Mouse (Mus musculus) WW6 (cell line): ENCODE results near the gene Rtn4ip1.
"Not testable (repeated sequence)": the region's sequence is repeated elsewhere in the genome, so short reads cannot be mapped to it uniquely, and the experiment has no call there.

Experiments used
- DNase-seq: peaks from one replicate; pipeline ENCODE4 v3.0.0-alpha.2; 2013; ENCODE audit warnings: low read depth, low spot score

Gene Rtn4ip1

DNA sequence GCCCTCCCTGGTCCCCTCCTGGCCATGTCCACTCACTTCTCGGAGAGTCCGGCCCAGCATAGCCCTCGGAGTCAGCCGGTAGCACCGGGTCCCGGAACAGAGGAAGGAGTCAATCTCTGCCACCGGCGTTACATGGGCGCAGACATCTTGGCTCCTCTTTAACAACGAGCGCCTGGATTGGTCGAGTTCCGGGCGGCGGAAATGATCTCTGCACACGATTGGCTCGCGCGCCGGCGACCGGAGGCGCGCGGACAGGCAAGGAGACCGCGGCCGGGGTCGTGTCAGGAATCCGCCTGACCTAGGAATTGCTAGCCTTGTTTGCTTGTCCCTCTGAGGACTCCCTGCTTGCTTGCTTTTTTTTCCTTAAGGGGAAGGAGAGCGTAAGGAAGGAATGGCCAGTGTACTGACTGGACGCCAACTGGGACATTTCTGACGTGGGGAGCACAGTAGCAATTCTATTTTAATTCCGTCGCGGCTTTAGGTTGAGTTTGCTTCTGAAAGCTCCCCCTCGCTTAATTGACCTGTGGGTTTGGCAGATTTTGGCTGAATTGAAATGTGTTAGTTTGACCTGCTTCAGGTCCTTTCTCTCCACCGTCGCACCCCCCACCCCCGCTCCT is at the start of gene Rtn4ip1, which contains the start of gene Qrsl1:
Gene Rtn4ip1 (plus strand): TSS at position 230 of the 617 bp plus-strand sequence.
Gene Qrsl1 (minus strand): TSS at position 168 of the 617 bp plus-strand sequence.
- peak; percentile 76 for DNase-seq

DNA sequence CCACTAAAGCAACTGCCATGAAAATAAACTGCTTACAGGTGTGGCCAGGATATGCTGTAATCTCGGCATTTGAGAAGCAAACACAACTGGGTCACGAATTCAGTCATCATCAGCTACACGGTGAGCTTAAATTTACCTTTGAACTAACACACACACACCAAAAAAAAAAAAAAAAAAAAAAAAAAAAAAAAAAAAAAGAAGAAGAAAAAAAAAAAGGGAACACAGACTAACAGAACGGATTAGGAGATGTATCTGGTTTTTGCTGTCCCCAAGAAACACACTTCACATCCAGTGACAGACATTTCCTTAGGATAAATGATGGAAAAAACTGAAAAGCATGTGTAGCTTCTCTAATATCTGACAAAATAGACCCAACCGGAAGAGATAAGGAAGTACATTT is 49.7 kb upstream of the Rtn4ip1 start:
- DNase-seq: no peak

DNA sequence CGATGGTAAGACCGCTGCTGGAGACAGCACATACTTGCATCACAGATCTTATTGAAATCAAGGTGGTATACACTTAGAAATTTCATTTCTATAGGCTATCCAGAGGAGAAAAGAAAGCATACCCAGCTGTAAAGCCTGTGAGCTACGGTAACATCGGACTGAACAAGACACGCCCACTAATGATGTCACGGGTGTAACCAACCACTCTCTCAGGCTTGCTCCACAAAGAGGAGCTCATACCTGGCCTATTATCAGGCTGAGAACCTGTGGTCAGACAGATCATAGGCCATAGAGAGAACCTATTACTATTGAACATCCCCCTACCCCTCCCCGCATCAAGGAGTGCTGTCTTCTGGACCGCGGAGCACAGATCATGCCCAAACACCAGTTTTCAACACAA is 45.7 kb upstream of the Rtn4ip1 start:
- no peak for DNase-seq

GRCm38 (mm10) chr10:43856351-43856750 is 45.3 kb upstream of the Rtn4ip1 start:
- no peak for DNase-seq

- peak; percentile 31 for DNase-seq
Observed at GRCm38 (mm10) chr10:43870752-43871151, 30.9 kb upstream of the Rtn4ip1 start.

- DNase-seq: no peak
Observed at GRCm38 (mm10) chr10:43871458-43871857, 30.1 kb upstream of the Rtn4ip1 start.

DNA sequence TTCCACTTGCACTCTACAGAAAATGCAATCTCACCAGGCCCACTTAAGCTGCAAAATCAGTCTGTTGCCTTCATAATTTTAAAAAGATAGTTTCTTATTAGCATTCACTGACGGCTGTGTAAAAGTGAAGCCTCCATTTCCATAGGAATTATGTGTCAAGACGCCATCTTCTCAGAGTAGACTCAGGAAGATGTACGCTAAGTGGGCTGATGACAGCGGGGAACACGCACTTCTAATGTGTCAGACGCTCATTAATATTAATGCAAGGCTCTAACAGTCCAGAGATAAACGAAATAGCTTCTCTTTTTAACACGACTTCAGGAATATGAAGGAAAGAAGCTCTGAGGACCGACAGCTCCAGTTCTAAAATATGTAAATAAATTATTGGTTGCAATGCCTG is 13.9 kb upstream of the Rtn4ip1 start:
- no peak for DNase-seq

GRCm38 (mm10) chr10:43888976-43889375 is 12.6 kb upstream of the Rtn4ip1 start:
- no peak for DNase-seq

- DNase-seq: no peak
Observed at GRCm38 (mm10) chr10:43892971-43893370, 8.6 kb upstream of the Rtn4ip1 start.

DNA sequence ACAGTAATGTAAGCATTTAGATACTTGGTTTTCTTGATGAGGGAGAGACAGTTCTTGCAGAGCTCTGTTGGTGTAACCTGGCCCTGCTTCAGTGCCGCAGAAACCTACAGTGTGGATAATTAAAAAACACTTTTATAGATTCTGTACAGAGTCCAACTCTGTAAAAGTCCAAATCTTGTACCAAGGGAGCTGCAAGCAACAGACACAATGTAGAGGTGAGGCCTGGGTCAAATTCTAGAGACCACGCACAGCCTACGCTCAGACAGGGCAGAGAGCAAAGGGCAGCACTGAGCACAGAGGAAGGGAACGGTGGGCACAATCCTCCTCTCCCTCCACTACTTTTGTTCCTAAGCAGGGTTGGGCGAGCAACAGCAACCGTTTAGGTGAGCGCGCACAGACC is 5.5 kb upstream of the Rtn4ip1 start:
- no peak for DNase-seq

DNA sequence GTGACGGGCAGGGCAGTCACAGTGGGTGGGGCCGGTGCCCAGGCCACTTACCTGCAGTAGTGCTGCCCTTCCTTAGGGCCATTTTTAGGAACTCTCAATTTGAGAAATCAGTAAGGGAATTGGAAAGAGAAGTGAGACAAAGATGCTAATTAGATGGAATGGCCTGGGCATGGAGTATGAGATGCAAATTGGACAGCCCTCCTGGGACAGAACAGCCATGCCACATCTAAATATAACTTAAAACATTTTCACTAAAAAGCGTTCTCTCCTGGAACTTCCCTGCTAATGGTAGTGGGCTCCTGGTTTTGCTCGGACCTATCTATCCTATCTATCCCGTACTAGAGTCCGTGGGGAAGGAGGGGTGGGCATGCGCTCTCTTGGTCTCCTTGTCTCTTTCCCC is 3.3 kb upstream of the Rtn4ip1 start:
- DNase-seq: no peak

GRCm38 (mm10) chr10:43900883-43901570 is 580 bp upstream of the Rtn4ip1 start:
- DNase-seq: no peak

DNA sequence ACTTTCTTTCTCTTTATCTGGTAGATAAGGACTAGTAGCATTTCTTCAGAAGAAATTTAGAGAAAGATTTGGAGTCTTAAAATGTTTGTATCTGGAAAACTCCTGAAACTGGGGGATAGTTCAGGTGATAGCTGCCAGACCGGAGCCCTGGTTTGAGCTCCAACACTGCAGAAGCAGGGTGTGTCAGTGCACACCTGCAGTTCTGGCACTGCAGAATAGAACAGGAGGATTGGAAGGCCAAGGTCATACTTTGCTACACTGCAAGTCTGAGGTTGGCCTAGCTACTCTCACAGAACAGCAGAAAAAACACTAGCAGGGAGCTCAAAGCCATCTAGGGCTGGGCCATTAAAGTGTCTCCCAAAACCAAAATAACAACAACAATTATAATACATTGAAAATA is 3.0 kb downstream of the Rtn4ip1 start:
- no peak for DNase-seq

- DNase-seq: no peak
Observed at GRCm38 (mm10) chr10:43910032-43910872, 8.6 kb downstream of the Rtn4ip1 start.

GRCm38 (mm10) chr10:43910873-43911142 is 9.2 kb downstream of the Rtn4ip1 start:
- DNase-seq: no peak

DNA sequence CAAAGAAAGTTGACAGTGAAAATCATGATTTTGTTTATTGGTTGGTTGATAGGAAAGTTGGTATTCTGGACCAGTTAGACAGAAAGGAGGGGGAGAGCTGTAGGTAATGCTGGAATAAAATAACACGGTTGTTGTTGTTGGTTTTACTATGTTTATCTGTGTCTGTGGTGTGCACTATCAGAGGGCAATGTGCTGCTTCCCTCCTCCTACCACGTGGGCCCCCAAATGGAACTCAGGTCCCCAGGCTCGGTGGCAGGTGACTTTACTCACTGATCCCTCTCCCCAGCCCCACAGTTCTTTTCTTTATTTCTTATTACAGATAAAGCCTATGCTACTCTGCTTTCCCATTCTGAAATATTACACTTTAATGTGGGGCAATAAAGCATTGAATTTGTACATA is 10.6 kb downstream of the Rtn4ip1 start:
- DNase-seq: no peak

GRCm38 (mm10) chr10:43916181-43916580 is 14.6 kb downstream of the Rtn4ip1 start:
- no peak for DNase-seq

DNA sequence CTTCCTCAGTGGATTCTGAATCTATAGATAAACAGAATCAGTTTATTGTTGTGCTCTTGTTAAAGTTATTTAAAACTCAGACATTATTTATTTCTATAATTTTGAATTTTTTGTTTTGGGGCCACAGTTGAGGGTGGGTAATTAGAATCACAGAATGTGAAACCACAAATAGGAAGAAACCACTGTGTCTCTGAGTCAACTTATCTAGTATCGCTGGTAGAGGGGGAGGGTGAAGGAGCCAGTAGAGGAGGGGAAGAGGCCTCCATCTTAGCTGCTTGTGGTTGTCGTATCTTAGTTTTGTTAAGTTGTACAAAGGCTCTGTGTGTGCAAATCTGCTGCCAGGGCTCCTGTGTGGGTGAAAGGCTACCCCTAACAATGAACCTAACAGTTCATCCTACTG is 15.1 kb downstream of the Rtn4ip1 start:
- DNase-seq: no peak

GRCm38 (mm10) chr10:43918696-43919608 is 17.3 kb downstream of the Rtn4ip1 start:
- peak; percentile 36 for DNase-seq

GRCm38 (mm10) chr10:43923096-43923495 is 21.5 kb downstream of the Rtn4ip1 start:
- no peak for DNase-seq

- not testable (repeated sequence) for DNase-seq
Observed at GRCm38 (mm10) chr10:43925776-43926175, 24.2 kb downstream of the Rtn4ip1 start.

- DNase-seq: no peak
Observed at GRCm38 (mm10) chr10:43927736-43928135, 26.1 kb downstream of the Rtn4ip1 start.
